Mouse (Mus musculus) testis, postnatal 14 days (tissue): ENCODE results near the gene Nbeal2.
A peak's percentile ranks its signal among the peaks of the same experiment; 100 is the strongest.

Experiments used
- DNase-seq: peaks from one replicate; pipeline ENCODE4 v3.0.0; 2021; ENCODE audit warnings: low spot score

Gene Nbeal2

DNA sequence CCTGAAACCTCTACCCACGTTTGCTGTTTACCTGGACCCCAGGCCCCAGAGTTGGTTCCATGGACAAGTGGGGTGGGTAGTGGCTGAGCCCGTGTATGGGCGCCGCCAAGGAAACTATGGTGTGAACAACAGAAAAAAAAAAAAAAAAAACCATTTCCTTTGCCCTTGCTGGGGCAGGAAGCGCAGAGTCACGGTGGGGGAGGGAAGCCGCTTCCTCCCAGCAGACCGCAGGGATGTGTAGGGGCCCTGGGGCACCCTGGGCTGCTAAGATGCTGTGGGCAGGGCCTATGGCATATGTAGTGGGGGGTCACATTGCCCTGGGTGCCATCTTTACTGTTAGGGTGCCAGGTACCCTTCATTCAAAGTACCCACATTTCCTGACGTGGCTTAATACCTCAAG is 8.7 kb downstream of the Nbeal2 start:
- DNase-seq = no peak

DNA sequence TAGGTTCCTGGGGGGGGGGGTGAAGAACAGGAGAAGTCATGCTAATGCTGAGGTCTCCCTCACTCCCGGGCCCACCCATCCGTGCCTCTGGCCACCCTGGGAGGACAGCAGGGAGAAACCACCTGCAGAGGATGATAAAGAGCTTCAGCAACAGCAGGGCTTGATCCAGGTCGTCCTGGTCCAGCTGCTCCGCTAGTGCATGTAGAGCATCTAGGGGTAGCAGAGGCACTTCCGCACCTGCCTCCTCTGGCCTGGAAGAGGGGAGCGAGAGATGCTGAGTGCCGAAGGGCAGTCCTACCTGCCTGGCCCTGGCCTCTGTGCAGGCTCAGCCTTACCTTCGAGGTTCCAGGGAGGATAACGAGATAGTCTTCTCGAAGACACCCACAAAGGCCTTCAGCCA is 9.7 kb downstream of the Nbeal2 start:
- DNase-seq = no peak

DNA sequence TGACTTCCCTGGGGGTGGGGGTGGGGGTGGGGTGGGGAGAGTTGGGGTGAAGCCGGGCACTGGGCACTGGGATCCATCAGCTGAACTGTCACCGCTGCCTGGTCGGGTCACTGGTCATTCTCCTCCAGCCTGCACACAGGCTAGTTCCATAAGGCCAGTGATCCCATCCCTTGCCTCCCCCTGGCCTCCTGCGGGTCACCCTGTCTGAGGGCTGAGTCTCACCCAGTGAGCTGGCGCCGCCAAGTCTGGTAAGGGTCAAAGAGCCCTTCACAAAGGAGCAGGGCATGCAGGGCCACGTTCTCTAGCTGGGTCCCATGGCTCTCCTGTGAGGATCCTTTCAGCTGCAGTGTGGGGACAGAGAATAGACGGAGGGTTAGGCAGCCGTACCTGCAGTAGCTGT is 10.2 kb downstream of the Nbeal2 start:
- DNase-seq = no peak

DNA sequence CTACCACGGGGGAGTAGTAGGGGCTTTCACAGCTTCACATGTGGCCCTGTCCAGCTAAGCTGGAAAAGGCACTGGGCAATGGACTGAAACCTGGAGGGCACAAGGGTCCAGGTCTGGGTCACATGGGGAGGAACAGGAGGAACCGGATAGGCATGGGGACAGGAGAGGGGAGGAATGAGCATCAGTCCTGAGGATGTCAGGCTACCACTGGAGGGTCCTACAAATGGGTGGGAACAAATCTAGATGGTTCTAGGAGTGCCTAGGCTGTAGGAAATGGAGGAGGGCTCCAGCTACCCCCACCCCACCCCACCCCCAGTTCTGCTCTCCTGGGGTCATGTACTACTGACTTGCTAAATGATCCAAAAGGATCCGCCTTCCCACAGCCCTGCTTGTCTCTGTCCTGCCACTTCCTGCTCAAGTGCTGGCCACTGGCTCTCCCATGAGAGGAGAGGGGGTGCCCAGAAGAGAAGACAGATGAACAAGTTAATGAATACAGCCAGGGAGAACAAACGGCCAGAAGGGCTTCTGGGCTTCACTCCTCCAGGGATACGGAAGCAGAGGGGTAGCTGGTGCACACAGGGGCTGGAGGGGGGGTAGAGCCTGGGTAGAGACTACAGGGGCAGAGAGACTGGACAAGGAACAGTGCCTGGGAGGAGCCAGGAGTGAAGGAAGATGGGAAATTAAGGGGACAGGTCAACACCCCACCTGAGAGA is 11.0 kb downstream of the Nbeal2 start:
- DNase-seq = no peak

DNA sequence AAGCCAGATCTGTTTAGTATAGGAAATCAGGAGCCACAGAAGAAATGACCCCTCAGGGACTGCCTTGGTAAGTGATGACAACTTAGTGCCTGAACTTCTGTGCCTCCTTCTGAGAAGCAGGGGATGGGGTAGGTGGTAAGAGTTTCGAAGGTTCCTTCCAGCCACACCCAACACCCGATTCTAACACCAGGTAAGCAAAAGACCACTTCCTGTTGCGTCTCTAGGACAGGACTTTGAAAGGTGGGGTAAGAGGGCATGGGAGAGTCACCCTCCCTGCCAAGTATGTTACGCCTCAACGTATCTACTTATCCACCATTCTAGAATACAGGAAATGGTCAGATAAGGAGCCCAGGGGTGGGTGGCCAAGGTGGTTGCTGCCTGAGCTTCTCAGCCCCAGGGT is 13.0 kb downstream of the Nbeal2 start:
- DNase-seq = no peak

DNA sequence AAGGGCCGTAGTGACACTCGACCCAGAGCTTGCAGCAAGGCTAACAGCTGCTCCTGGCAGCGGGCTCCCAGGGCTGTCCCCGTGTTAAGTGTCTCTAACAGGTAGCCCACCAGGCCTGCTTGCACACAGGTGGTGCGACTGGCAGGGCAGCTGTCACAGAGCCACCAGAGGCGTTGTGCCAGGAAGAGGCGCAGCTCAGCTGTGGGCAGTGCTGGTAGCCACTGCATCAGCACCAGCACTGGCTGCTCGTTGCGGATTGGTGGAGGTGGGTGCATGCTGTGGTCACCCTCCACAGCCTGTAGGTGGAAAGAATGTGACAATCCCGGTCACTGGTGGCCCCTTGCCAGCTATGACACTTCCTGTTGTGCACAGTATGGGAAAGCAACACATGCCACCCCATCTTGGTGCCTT is 15.3 kb downstream of the Nbeal2 start:
- DNase-seq = no peak

DNA sequence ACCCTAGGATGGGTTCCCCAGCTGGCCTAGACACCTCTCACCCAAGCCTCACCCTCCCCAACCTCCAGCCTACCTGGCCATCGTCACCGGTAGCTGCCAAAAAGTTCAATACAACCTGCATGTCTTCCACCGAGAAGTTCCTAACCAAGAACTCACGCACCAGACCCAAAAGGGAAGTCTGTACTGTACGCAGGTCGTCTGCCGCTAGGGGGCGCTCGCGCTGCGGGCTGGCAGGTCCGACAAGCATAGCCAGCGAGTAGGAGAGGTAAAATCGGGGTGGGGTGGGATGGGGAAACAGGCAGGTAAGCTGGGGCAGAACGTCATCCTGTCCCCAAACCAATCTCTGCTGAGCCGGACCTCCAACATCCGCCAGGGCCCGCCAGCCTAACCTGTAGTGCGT is 18.7 kb downstream of the Nbeal2 start:
- DNase-seq = peak; percentile 77

DNA sequence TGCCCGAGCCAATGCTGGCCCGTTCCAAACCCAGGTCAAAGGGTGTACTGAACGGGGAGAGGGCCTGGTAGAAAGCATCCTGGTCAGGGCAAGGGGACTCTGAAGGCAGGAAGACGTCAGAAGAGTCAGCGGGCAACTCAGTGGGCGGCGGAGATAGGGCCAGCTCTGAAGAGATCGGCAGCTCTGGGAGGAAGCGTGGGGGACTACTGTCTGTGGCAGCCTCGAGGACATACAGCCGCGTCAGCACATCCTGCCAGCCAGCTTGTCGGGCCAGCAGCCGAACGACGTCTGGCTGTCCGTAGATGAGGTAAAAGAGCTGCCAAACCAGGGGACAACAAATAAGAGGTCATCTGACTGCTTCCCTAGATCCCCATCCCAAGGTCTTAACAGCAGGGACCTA is 20.1 kb downstream of the Nbeal2 start:
- no peak for DNase-seq

DNA sequence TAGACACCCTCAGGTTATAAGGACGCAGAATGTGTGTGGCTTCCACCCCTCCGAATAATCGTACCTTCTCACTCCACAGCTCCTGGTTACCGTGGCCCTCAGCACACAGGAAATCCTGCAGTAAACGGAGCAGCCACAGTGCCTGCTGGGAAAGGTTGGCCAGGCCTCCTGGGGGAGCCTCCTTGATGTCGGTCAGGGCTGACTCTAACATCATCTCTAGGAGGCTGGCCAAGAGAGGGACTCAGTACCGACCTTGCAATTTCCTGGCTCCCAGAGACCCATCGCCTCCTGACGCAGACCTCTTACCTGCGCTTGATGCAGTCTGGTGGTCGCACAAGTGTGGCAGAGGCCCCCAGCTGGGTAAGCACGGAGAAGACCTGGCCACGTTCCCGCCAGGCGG is 21.3 kb downstream of the Nbeal2 start:
- DNase-seq = no peak

DNA sequence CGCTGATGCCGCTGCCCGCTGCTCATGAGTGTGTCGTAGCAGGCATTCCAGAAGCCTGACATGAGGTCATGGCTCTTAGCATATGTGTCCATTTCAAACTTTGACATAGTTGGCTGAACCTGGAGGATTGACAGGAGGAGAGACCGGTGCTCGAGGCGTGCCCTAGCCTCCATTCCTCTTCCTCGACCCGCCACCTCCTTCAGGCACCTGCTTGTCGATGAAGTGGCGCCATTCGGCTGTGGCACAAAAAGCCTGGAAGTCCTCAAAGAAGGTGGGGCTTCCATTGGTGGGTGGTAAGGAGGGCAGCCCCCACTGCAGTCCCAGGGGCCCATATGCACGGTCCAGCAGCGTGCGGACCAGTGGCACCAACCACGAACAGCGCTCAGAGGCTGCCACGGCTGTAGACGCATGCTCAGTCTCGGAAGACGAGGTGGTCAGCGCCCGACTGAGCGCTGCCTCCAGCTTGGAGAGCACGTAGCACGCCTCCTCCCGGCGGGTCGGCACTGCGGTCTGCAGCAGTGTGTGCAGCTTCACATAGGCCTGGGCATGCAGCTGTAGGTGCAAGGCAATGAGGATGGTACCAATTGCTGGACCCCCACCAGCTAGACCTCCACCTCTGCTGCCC is 22.2 kb downstream of the Nbeal2 start:
- no peak for DNase-seq

DNA sequence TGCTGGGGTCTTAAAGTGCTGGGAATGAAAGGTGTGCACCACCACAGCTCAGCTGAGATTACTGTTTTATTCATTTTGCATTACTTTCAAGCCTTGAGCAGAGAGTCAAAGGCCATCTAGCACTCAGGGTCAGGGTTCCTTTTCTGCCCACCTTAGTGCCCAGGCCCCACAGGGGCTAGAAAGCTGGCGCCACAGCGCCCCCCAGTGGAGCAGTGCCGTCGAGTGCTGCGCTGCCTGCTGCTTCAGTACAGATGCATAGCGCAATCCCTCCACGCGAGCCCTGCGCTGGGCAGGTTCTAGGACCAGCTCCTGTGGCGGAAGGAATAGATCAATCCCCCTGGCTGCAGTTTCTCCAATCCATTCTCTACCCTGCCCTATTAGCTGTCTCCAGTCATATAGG is 22.8 kb downstream of the Nbeal2 start:
- DNase-seq = peak; percentile 75

DNA sequence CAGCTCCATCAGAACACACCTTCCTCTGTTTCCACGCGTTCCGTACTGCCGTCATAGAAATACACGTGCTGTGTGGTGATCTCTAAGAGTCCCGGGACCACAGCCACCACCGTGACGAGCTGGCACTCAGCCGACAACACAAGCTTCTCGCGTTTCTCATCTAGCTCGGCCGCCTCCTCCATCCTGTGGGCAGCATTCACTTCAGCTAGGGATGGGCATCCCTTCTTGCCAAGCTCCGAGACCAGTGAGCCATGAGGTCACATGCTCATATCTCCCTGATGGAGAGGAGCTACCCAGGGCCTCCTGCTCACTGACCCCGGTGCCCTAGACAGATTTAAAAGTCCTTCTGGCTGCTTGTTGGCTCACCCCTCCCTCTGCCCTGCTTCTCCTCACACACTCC is 23.8 kb downstream of the Nbeal2 start:
- no peak for DNase-seq

DNA sequence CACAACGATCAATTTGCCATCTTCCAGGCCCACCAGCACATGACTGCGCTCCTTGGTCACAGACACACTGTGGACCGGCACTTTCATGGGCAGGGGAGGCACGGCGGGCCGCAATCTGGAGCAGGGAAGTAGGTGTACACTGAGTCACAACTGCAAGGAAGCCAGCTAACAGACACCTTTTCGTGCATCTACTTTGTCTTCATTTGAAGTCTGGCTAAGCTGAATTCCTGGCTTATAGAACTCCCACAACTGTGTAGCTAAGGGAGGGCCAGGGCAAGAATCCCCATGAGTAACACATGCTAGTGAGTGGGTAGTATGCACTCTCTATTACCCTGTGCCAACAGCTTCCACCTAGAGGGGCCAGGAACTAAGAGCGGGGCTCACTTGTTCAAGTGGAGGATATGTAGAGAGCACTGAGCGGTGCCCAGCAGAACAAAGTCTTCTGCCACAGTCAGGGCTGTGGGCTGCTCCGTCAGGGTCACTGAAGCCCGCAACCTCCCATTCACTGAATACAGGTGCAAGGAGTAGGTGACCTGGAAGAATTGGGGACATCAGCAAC is 28.5 kb downstream of the Nbeal2 start:
- no peak for DNase-seq

DNA sequence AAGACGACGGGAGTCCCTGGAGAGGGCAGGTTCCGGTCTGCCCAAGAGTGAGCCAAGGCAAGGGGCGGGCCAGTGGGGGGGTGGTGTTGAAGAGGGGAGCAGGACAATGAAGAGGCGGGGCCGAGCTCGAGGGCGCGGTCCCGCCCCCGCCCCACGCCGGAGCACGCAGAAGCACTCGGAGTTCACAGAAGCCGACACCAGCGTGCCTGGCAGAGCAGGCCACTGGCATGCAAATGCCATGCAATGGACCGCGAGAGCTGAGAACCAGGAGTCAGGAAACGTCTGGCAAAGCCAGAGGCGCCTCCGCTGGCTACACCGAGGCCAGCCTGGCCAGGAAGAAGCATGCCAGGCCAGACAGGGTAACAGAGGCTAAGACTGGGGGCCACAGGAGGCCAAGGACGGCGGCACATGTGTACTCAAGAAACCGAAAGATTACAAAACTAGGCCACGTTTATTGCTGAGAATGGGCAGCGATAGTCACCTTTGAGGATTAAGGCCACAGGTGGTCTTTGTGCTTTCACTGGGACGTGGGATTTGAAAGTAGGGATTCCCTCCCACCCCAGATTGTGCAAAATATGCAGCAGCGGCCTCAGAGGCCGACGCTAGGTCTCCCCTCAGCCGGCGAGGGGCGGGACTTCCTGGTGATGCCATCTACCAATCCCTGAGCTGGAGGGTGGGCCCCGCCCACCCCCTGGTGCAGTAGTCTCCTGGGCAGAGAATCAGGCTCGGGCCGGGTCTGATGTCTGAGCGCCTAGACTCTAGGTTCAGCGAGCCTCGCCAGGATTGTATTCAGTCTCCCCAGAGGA is 29.4 kb downstream of the Nbeal2 start, which contains the start of gene Nradd:
Nradd (minus strand) TSS at position 92 of the 806 bp plus-strand sequence.
- DNase-seq = peak; percentile 92

DNA sequence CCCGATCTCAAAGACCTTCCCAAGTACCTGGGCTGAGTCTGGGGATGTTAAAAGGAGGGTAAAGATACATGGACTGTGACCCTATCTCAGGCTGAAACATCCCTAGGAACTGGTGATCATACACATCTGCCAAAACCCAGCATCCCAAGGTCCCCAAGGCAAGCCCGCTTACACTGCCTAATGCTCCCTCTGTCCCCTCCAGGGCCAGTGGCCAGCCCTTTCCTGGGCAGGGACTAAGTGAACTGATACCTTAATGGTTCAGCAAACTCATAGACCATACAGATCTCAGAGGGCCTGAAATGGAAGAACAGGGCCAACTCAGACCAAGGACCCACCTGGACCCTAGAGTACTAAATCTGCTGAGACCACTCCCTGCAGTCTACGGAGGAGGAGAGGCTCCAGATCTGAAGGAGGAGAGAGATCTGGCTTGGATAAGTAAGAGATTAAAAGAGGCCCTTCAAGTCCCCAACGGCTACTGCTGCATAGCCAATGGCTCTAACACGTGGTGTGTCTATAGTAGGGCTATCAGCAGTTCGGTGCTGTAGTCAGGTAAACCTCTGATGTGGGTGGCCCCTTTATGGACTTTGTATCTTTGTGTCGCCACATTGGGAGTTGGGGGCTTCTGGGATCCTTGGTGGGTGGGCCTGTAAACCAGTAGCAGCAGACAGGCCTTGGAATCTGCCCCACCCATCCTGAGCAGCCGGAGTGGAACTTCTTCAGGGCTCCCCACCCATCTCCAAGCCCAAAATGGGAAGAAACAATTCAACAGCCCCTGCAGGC is 30.4 kb downstream of the Nbeal2 start:
- DNase-seq = peak; percentile 6

DNA sequence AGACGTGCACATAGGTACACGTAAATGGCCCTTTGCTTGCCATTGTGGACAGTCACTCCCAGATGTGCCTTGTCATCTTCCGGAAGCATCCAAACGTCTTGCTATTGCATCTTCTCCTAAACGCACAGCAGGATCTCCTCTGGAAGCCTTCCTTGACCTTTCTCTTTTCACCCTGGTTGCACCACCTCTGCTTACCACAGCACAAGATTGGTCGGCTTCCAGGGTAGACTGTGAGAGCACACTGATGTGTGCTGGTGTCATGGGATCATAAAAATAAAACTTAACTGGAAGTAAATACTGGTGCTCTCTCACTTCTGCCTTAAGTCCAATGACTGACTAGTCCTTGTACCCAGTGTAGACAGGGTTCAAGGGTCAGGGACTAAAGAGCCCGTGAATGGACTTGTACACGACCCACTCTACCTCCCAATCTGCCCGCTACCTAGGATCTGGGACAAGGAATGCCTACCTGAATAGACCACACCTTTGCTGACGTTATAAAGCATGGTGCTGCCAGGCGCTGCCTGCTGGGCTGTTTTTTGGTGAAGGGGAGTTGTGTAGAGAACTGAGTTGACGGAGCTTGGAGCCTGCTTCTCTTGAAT is 31.2 kb downstream of the Nbeal2 start:
- no peak for DNase-seq

DNA sequence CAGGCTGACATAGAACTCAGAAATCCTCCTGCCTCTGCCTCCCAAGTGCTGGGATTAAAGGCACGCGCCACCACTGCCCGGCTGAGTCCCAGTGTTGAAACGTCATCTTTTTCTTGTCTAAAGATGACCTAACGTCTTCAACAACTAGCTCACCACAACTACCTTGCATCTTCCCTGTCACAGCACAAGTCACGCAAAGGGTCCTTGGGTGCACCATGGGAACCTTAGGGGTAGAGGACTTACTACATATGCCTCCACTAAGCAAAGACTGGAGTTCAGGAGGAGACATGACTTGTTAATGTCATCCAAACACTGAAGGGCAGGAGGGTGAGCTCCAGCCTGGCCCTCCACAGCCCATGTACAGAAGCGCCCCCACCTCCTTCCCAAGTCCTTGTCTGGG is 33.3 kb downstream of the Nbeal2 start:
- no peak for DNase-seq

DNA sequence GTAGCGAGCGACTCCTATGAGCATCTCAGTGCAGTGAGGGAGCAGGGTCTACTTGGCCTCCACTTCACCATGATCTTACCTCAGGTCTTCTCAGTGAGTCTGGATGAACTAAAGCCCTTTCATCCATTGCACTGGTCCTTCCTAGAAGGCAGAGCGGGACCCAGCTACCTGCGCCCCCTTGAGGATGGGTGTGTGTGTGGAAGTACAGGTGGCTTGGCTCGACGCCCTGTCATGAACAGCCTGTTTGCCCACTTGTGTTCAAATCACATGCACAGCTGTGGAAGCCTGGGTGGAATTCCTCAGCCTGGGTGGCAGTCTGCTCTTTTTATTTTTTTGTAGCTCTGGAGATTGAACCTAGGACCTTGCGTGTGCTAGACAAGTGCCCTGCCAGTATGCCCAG is 33.8 kb downstream of the Nbeal2 start:
- no peak for DNase-seq

DNA sequence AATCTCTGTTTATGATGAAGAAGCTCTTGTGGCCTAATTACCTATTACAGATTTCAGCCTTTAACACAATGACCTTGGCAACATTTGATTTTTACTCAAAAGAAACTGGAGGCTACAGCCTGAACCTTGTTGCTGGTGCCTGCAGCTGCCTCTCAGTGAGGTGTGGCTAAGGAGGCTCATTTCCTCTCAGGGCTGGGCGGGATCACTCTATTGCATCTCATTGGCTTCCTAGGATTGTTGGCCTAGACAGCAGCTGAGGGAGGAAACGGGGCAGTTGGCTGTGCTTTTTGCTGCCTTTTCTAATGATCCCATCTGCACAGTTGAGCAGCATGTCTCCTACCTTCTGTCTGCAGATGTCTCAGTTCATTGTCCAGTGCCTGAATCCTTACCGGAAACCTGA is 36.9 kb downstream of the Nbeal2 start:
- DNase-seq = no peak

DNA sequence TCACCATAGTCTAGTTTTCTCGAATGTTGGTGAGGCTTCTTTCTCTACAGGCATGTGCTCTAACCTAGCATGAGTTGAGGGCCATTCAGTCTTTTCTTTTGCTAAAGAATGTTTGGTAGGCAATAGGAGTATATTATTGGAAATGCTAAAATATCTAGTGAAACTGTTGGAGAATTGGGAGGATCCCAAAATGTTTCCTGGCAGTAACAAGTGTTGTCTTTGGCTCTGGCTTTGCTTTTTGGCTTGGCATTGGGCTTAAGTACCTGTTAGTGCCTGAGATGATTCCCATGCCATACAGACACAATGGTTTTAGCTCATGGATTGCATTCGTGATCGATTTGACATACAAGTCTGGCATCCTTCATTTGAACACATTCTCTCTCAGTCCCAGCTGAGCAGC is 42.5 kb downstream of the Nbeal2 start:
- no peak for DNase-seq

DNA sequence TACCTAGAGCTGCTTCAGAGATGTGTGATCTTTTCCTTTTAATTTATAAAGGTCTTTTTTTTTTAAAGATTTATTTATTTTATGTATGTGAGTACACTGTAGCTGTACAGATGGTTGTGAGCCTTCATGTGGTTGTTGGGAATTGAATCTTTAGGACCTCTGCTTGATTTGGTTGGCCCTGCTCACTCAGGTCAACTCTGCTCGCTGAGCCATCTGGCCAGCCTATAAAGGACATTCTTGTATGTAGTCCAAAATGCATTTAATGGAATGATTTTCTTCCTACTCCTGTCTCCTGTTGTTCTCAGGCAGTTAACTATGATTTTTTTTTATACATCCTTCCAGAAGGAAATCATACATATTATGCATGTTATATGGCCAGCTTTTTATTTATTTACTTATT is 70.4 kb downstream of the Nbeal2 start:
- no peak for DNase-seq

DNA sequence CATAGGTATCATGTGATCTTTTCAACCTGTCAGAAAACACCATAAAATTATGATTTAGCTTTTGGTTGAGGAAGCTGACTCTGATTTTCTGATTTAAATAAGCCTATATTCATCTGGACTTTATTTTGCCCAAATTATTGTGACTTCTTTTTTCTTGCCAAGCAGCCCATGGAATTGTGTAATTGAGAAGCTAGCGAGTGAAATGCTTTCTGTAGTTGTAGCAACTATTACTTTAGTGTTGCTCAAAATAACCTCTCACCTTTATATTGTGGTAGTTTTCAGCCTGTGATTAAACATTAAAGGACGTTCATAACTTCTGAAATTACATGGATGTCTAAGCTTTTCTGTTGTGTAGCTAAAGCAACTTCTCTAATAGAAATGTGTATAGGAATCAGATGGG is 71.8 kb downstream of the Nbeal2 start:
- no peak for DNase-seq
